Mouse (Mus musculus): ENCODE measurements at regions not wholly inside any gene's neighbourhood (a gene's known extent, or its start where the extent isn't known, plus 50 kb on each side); places are given as distances from the start of the nearest gene placed in this dataset.

DNA sequence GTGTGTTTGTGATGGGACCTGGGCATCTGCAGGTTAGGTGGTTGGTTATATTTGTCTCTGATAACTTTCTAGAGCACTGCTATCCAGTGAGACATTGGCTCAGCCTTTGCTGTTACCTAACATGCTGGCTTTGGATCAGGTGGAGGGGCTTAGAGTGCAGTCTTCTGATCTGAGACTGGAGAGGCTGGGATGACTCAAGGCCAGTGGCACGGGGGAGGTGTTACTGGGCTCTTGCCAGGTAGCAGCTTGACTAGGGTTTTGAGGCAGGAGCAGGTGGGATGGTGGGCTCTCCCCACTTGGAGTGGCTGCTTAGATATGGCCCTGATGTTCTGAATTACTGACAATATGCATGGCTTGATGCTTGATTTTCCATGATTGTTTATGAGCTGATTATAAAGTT, 236.0 kb downstream of the Zfp704 start:
- DNase-seq (ENCODE audit: low read depth, low spot score), result peak; percentile 15
- in situ Hi-C loops (cut with MboI; ENCODE audit: low pct_unique_long_range_greater_than_20kb), result no loop called here
- H3K27me3 ChIP-seq, result peaks cover 13% of the 10 kb centered on the region
- no peak for TF ChIP-seq CTCF (IDR thresholded peaks at IDR 0.05)
- ChIA-PET POLR2A (no interaction called here), CTCF (interaction anchor here (1.0 to 1.6 kb wide), 3 partner anchors 24 to 174 kb away, joined by 3 to 4 read pairs (median 3); no protein-coding TSS in a partner anchor)
- no peak for ATAC-seq

DNA sequence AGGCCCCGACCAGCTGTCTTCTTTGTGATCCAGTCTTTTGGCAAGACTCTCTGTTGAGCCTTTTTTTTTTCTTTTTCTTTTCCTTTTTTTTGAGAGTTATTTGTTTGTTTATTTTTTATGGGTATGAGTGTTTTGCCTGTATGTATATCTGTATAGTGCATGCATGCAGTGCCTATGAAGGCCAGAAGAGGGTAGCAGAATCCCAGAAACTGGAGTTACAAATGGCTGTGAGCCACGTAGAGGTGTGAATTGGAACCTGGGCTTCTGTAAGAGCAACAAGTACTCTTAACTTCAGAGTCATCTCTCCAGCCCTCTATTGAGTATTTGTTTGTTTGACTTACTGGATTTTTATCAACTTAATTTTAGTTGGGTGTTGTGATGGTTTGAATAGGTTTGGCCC, 239.8 kb downstream of the Zfp704 start:
- in situ Hi-C loops (cut with MboI; ENCODE audit: low pct_unique_long_range_greater_than_20kb), result no loop called here
- CTCF ChIA-PET, result no interaction called here
- no peak for ATAC-seq
- no peak for DNase-seq (ENCODE audit: low read depth, low spot score)
- H3K27me3 ChIP-seq, result peaks cover 4% of the 10 kb centered on the region
- TF ChIP-seq CTCF (IDR thresholded peaks at IDR 0.05), result peak; percentile 60
- POLR2A ChIA-PET, result no interaction called here

DNA sequence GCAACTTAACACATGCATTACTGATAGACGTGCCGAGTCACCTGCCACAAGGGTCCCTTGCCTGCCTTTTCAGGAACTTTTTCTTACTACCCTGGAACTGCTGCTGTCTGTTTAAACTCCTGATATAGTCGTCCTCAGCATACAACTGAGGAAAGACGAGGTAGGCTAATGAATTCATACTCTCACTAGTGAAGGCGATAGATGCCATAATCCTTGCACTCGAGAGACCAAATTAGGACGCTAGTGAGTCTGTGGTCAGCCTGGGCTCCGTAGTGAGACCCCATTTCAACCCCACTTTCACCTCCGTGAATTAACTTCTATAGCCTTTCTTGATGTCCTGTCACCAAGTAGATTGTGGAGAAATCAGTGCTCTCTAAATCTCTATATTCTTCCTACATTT, 244.1 kb downstream of the Zfp704 start:
- in situ Hi-C loops (cut with MboI; ENCODE audit: low pct_unique_long_range_greater_than_20kb), result no loop called here
- TF ChIP-seq CTCF (IDR thresholded peaks at IDR 0.05), result no peak
- peaks cover 3% of the 10 kb centered on the region for H3K27me3 ChIP-seq
- ATAC-seq, result no peak
- POLR2A ChIA-PET, result no interaction called here
- DNase-seq (ENCODE audit: low read depth, low spot score), result no peak
- CTCF ChIA-PET, result no interaction called here

DNA sequence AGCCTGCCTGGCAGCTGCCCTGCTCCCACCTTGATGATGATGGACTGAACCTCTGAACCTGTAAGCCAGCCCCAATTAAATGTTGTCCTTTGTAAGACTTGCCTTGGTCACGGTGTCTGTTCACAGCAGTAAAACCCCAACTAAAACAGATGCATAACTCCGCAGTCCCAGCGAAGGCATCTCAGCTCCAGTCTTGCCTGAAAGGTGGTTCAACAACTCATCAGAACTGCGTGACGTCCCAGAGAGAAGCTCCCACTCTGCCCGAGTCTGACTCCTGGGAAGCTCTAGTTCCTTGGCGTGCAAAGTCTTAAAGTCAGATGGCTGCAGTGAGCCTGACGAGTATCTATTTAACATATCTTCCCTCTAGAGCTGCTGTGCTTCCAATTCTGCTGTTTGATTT, 250.7 kb downstream of the Zfp704 start:
- DNase-seq (ENCODE audit: low read depth, low spot score) (no peak), ATAC-seq (no peak)
- peaks cover 12% of the 10 kb centered on the region for H3K27me3 ChIP-seq
- CTCF ChIA-PET, result no interaction called here
- in situ Hi-C loops (cut with MboI; ENCODE audit: low pct_unique_long_range_greater_than_20kb), result no loop called here
- POLR2A ChIA-PET, result no interaction called here
- no peak for TF ChIP-seq CTCF (IDR thresholded peaks at IDR 0.05)

DNA sequence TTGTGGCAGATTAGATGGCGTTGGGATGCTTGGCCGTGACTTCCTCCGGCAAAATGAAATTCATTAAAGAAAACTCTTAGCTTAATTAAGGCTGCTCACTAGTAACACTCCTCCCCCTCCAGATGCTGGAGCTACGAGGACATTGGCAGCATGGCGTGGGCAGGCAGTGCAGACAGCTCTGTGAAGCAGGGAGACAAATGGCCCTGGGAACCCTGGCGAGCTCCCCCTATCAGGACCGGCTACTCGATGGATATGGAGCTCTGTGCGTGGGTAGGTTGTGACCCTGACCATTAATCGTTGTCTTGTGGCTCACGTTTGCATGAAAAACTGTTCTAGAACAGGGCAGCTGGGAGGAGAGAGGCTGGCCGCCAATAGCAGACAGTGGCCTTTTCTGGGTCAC, 251.8 kb downstream of the Zfp704 start:
- POLR2A ChIA-PET, result no interaction called here
- CTCF ChIA-PET, result interaction anchor here (1.1 to 2.4 kb wide), 4 partner anchors 8 to 18 kb away, joined by 3 to 8 read pairs (median 4); no protein-coding TSS in a partner anchor
- H3K27me3 ChIP-seq, result peaks cover 12% of the 10 kb centered on the region
- no peak for TF ChIP-seq CTCF (IDR thresholded peaks at IDR 0.05)
- DNase-seq (ENCODE audit: low read depth, low spot score), result no peak
- in situ Hi-C loops (cut with MboI; ENCODE audit: low pct_unique_long_range_greater_than_20kb), result no loop called here
- no peak for ATAC-seq

DNA sequence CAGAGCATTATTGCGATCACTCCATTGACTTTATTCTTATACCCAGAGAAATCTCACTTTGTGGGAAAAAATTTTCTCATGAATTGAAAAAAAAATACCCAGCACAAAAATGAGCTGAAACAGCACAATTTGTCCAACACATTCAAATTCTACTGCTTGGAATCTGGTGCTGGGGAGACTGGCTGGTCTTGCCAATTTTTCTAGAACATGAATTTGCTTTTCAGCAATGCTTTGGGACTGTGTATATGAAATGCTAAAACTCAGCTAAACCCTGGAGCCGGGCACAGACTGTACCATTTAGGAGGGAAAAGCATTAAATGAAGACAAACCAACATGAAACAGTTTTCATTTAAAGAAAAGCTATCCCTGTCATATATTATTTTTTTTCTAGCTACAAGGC, 252.2 kb downstream of the Zfp704 start:
- TF ChIP-seq CTCF (IDR thresholded peaks at IDR 0.05), result no peak
- in situ Hi-C loops (cut with MboI; ENCODE audit: low pct_unique_long_range_greater_than_20kb), result no loop called here
- POLR2A ChIA-PET, result no interaction called here
- CTCF ChIA-PET, result interaction anchor here (1.0 to 2.4 kb wide), 5 partner anchors 8 to 24 kb away, joined by 3 to 8 read pairs (median 3); no protein-coding TSS in a partner anchor
- DNase-seq (ENCODE audit: low read depth, low spot score), result no peak
- peaks cover 12% of the 10 kb centered on the region for H3K27me3 ChIP-seq
- no peak for ATAC-seq

DNA sequence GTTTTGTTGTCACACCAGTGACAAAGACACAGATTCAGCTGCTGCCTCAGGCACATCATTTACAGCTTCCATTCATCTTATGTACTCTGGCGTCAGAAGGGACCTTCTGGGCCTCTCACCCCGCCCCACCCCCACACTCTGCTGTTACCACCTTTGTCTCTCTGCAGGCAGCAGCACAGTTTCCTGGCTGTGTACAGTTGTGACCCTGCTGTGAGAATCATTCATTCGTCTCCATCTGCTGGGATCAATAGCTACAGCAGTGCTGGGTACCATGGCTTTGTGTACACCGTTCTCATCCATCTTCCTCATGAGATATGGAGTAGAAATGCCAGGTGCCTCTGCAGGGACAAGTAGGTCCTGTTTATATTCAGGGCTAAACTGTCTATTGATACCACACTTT, 254.0 kb downstream of the Zfp704 start:
- no peak for TF ChIP-seq CTCF (IDR thresholded peaks at IDR 0.05)
- H3K27me3 ChIP-seq, result peaks cover 23% of the 10 kb centered on the region
- ChIA-PET CTCF (no interaction called here), POLR2A (interaction anchor here (1.3 kb wide), 1 partner anchor 104 kb away, joined by 3 read pairs; no protein-coding TSS in a partner anchor)
- DNase-seq (ENCODE audit: low read depth, low spot score), result no peak
- in situ Hi-C loops (cut with MboI; ENCODE audit: low pct_unique_long_range_greater_than_20kb), result no loop called here
- ATAC-seq, result no peak

DNA sequence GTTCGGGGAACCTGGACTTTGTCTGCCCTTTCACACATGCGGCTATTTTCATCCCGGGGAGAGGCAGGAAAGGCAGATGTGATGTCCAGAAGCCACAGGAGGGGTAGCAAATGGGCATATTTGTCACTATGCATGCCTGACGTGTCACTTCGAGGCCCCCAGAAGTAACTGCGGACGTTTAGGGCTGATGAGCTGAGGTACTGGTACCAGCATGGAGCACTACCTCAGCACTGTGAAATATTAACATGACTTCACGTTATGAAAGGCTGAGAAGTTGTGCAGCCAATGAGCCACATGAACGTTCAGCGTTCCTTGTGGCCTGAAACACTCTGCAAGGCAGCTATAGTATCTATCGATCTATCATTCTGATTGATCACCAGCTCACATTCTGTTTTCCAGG, 255.1 kb downstream of the Zfp704 start:
- TF ChIP-seq CTCF (IDR thresholded peaks at IDR 0.05), result no peak
- in situ Hi-C loops (cut with MboI; ENCODE audit: low pct_unique_long_range_greater_than_20kb), result no loop called here
- POLR2A ChIA-PET, result interaction anchor here (1.3 kb wide), 1 partner anchor 103 kb away, joined by 3 read pairs; no protein-coding TSS in a partner anchor
- peaks cover 33% of the 10 kb centered on the region for H3K27me3 ChIP-seq
- CTCF ChIA-PET, result interaction anchor here (1.1 kb wide), 1 partner anchor 27 kb away, joined by 3 read pairs; no protein-coding TSS in a partner anchor
- no peak for ATAC-seq
- DNase-seq (ENCODE audit: low read depth, low spot score), result no peak

DNA sequence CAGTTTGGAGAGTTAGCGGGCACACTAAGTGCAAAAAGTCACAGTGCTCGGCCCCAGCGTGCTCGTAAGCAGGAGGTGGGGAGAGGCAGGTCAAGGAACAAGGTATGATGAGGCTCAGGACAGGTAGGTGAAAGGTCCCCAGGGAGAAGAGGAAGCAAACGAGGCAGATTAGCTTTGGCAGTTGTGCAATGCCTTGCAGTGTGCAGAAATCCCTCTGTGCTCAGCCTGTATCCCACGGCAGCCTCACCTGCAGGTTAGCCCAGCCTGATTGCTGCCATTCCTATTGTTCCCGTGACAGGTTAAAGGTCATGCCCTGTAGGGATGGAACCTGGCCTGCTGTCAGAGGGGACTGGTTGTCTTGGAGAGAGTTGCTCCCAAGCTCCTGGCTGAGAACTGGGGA, 257.6 kb downstream of the Zfp704 start:
- TF ChIP-seq CTCF (IDR thresholded peaks at IDR 0.05), result no peak
- CTCF ChIA-PET, result interaction anchor here (1.3 kb wide), 1 partner anchor 82 kb away, joined by 3 read pairs; no protein-coding TSS in a partner anchor
- no peak for ATAC-seq
- H3K27me3 ChIP-seq, result peaks cover 50% of the 10 kb centered on the region
- POLR2A ChIA-PET, result interaction anchor here (0.6 kb wide), 1 partner anchor 216 kb away, joined by 3 read pairs; no protein-coding TSS in a partner anchor
- DNase-seq (ENCODE audit: low read depth, low spot score), result no peak
- in situ Hi-C loops (cut with MboI; ENCODE audit: low pct_unique_long_range_greater_than_20kb), result no loop called here

DNA sequence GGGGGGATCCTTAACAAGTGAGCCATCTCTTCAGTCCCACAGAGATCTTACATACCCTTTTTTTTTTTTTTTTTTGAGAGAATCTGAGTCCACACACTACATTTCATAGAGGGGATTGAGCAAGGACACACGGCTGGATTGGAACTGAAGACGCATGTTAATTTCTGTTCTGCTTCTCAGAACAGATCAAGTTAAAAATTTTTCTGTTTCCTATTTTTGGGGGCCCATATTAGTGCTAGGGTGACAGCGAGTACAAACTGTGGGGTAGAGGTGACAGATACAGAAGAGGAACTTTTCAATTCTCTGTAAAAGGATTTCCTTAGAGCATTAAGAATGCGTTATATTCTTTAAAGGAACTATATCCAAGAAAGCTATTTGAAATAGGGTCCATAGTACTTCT, 260.1 kb downstream of the Zfp704 start:
- TF ChIP-seq CTCF (IDR thresholded peaks at IDR 0.05), result no peak

DNA sequence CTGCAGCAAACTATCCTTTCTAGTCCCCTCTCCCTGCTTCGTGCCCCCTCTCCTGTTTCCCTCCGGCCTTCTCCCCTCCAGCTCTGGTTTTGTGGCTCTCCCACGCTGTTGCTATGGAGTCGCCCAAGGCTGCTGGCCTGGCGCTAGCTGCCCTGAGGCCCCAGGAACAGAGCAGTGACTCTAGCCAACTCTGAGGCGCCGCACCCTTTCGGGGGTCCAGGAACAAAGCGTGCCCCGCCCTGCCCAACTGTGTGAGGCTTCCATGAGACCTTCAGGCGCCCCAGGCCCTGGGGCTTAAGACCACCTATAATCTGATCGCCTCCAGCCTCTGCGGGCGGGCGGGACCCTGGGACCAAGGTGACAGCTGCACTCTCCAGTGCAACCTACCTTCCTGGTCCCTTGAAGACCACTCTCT, 262.4 kb downstream of the Zfp704 start:
- in situ Hi-C loops (cut with MboI; ENCODE audit: low pct_unique_long_range_greater_than_20kb), result no loop called here
- TF ChIP-seq CTCF (IDR thresholded peaks at IDR 0.05), result no peak
- no peak for DNase-seq (ENCODE audit: low read depth, low spot score)
- CTCF ChIA-PET, result interaction anchor here (0.8 to 1.2 kb wide), 2 partner anchors 12 to 52 kb away, joined by 3 read pairs; no protein-coding TSS in a partner anchor
- peak; percentile 25 for ATAC-seq
- POLR2A ChIA-PET, result no interaction called here
- H3K27me3 ChIP-seq, result peaks cover 59% of the 10 kb centered on the region

More for the DNA sequence above, 260.1 kb downstream of the Zfp704 start:
- ATAC-seq (no peak), DNase-seq (ENCODE audit: low read depth, low spot score) (no peak)
- CTCF ChIA-PET, result interaction anchor here (1.6 to 1.8 kb wide), 2 partner anchors 8 to 10 kb away, joined by 4 to 6 read pairs; no protein-coding TSS in a partner anchor
- peaks cover 48% of the 10 kb centered on the region for H3K27me3 ChIP-seq
- POLR2A ChIA-PET, result no interaction called here
- in situ Hi-C loops (cut with MboI; ENCODE audit: low pct_unique_long_range_greater_than_20kb), result no loop called here
